Comparison of ENCODE assay signal across 14 mouse cellular contexts in the genomic region with DNA sequence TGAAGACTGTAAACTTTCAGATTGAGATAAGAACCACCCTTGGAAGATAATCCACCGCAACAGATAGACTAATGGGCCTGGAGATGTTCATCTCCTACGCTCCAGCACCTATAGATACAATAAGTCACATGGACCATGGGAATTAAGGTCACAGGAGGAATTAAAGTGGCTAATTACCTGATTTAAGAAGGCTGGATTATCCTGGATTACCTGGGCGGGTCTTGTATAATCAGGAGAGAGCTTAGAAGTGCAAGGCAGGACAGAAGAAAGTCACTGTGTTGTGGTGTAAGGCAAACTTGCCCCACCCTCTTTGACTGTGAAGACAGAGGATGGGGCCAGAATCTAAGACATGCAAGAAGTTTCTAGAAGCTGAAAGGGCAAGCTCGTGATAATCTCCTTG.
"Had no signal": no experiment of that assay in that cellular context is flagged by ENCODE, and none has a peak within 500 bp of the region (broad histone marks: within the 10 kb centered on the region; RNA-seq: fewer than 3 reads in every experiment).

No protein-coding gene starts in this region.

- DNase-seq: gastrocnemius, adult 2 months; gastrocnemius, postnatal 10 days; gastrocnemius, postnatal 25 days; heart, adult 18-20 months; heart, postnatal 14 days; heart, postnatal 36 days; kidney, adult 11 months; kidney, adult 2 months; kidney, adult 9 months; kidney, postnatal 14 days; kidney, postnatal 36 days; layer of hippocampus, adult 9-11 months; layer of hippocampus, postnatal 36 days; left cerebral cortex, postnatal 4 days had no signal
